Mouse (Mus musculus): ENCODE measurements around the gene Nrxn2.

GRCm38 (mm10) chr19:6464306-6465071, 46.0 kb downstream of the Nrxn2 start:
- TF ChIP-seq CTCF (IDR thresholded peaks at IDR 0.05; ENCODE audit: control insufficient read depth, insufficient read depth, insufficient read length) (no peak), MAX (IDR thresholded peaks at IDR 0.05) (no peak), USF1 (IDR thresholded peaks at IDR 0.05; ENCODE audit: low read depth) (no peak), CEBPB (IDR thresholded peaks at IDR 0.05; ENCODE audit: low read depth) (no peak), MYOD1 (IDR thresholded peaks at IDR 0.05; ENCODE audit: control insufficient read depth, insufficient read length, low read depth) (no peak), MYOG (IDR thresholded peaks at IDR 0.05; ENCODE audit: control insufficient read depth, extremely low read depth, insufficient read length) (no peak), FOSL1 (IDR thresholded peaks at IDR 0.05; ENCODE audit: insufficient read depth, low read length, poor library complexity, severe bottlenecking) (no peak)
